Mouse (Mus musculus) myocyte (in vitro differentiated cells): ENCODE data around the gene Itgam. TPM values are rescaled to one million over a fixed set of nuclear protein-coding genes. Genes with fewer than 3 reads are reported as not detected.

Source experiments
- H3K27me3 ChIP-seq: one replicate; pipeline ENCODE4 v1.6.1; 2011; ENCODE audit not compliant: control insufficient read depth, insufficient read depth, insufficient read length
- H3K36me3 ChIP-seq: one replicate; pipeline ENCODE4 v1.6.1; 2011; ENCODE audit not compliant: control insufficient read depth, insufficient read depth
- H3K4me2 ChIP-seq: one replicate; pipeline ENCODE4 v1.6.1; 2011; ENCODE audit warnings: low read depth, control low read depth
- H3K4me3 ChIP-seq: one replicate; pipeline ENCODE4 v1.5.1; 2011; ENCODE audit warnings: mild to moderate bottlenecking, control low read depth, moderate library complexity
- H3K79me2 ChIP-seq: one replicate; pipeline ENCODE4 v1.6.1; 2011; ENCODE audit not compliant: control insufficient read depth, insufficient read depth
- H3ac ChIP-seq: one replicate; pipeline ENCODE4 v1.6.1; 2011; ENCODE audit not compliant: control insufficient read depth, insufficient read length
- CEBPB ChIP-seq: IDR thresholded peaks from 2 replicates; pipeline ENCODE4 v1.6.1; 2011; ENCODE audit warnings: mild to moderate bottlenecking, moderate library complexity; ENCODE audit not compliant: poor library complexity, insufficient read depth, severe bottlenecking
- E2F4 ChIP-seq: IDR thresholded peaks from one replicate; pipeline ENCODE4 v1.6.1; 2011; ENCODE audit warnings: mild to moderate bottlenecking, control low read depth, moderate library complexity; ENCODE audit not compliant: insufficient read depth
- MAX ChIP-seq: IDR thresholded peaks from one replicate; pipeline ENCODE4 v1.6.1; 2011; ENCODE audit warnings: low read depth, mild to moderate bottlenecking, control low read depth
- MYOD1 ChIP-seq, 3 experiments: IDR thresholded peaks; one replicate each; pipeline ENCODE4 v1.6.1; 2011; ENCODE audit warnings: control low read depth in 2 of 3, low read depth in 2 of 3, mild to moderate bottlenecking in 2 of 3, moderate library complexity in 1 of 3; ENCODE audit not compliant: insufficient read length in 2 of 3, control insufficient read depth in 1 of 3
- MYOG ChIP-seq, 3 experiments: IDR thresholded peaks; one replicate each; pipeline ENCODE4 v1.6.1; 2011; ENCODE audit warnings: control low read depth in 2 of 3, low read depth in 2 of 3, mild to moderate bottlenecking in 2 of 3; ENCODE audit not compliant: insufficient read length in 2 of 3, control insufficient read depth in 1 of 3, insufficient read depth in 1 of 3
- POLR2A ChIP-seq: IDR thresholded peaks from one replicate; pipeline ENCODE4 v1.6.1; 2011; ENCODE audit warnings: low read depth, mild to moderate bottlenecking, control low read depth, moderate library complexity; ENCODE audit not compliant: insufficient read length
- POLR2AphosphoS2 ChIP-seq: IDR thresholded peaks from one replicate; pipeline ENCODE4 v1.6.1; 2011; ENCODE audit warnings: low read depth, control low read depth; ENCODE audit not compliant: insufficient read length
- REST ChIP-seq: IDR thresholded peaks from one replicate; pipeline ENCODE4 v1.6.1; 2011; ENCODE audit warnings: mild to moderate bottlenecking, control low read depth, moderate library complexity; ENCODE audit not compliant: insufficient read depth, insufficient read length
- SRF ChIP-seq: IDR thresholded peaks from one replicate; pipeline ENCODE4 v1.6.1; 2011; ENCODE audit warnings: low read depth; ENCODE audit not compliant: control insufficient read depth, insufficient read length
- TCF12 ChIP-seq: IDR thresholded peaks from one replicate; pipeline ENCODE4 v1.6.1; 2011; ENCODE audit warnings: mild to moderate bottlenecking, control low read depth; ENCODE audit not compliant: poor library complexity, insufficient read depth, severe bottlenecking
- TCF3 ChIP-seq: IDR thresholded peaks from one replicate; pipeline ENCODE4 v1.6.1; 2011; ENCODE audit warnings: low read depth, control low read depth; ENCODE audit not compliant: insufficient read length
- USF1 ChIP-seq: IDR thresholded peaks from one replicate; pipeline ENCODE4 v1.6.1; 2011; ENCODE audit warnings: low read depth, mild to moderate bottlenecking, control low read depth, moderate library complexity
- polyA plus RNA-seq: library from polyadenylated mRNA; unstranded; fragments of >200 nt; fragmentation: generic; extraction: Trizol; gene quantifications from one replicate; pipeline ENCODE4 v1.2.1, GENCODE M21; 2012; ENCODE audit warnings: missing spikeins

Itgam gene
- polyA plus RNA-seq, 1 experiment: 0.14 TPM

DNA sequence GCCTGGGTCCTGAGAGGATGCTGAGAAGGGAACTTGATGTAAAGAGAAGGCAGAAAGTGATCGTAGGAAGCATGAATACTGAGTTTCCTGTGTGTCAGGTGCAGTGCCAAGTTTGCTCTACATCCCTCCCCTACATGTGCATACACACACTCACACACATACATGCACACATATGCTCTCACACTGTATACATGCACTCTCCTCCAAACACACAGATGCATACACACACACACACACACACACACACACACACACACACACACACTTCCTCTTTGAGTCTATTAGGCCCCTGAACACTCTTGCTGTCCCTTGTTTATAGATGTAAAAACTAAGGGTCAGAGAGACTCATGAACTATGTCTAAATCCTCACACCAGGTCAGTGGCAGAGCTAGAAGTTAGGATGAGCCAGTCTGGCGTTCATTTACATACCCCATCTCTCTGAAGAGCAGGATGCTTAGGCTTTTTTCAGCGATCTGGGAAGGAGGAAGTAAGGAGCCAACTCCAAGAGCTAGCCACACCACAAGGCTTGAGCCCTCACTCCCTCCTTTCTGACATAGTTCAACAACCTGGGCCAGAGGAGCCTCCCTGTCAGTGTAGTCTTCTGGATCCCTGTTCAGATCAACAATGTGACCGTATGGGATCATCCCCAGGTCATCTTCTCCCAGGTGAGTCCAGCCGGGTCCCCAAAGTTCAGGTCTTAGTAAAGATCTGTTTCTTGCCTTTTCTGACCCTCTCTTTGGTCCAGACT, 52.9 kb downstream of the Itgam start:
- Histone ChIP-seq H3ac (no peak overlapping the region), H3K27me3 (peaks cover 48% of the 10 kb centered on the region), H3K79me2 (no peaks in the 10 kb centered on the region), H3K36me3 (no peaks in the 10 kb centered on the region), H3K4me2 (no peak overlapping the region), H3K4me3 (no peak overlapping the region)
- TF ChIP-seq MYOD1 (IDR thresholded peaks at IDR 0.05; ENCODE audit: control insufficient read depth in 1 of 3, insufficient read length in 2 of 3, low read depth in 2 of 3) (no peak), SRF (no peak), POLR2A (no peak)

DNA sequence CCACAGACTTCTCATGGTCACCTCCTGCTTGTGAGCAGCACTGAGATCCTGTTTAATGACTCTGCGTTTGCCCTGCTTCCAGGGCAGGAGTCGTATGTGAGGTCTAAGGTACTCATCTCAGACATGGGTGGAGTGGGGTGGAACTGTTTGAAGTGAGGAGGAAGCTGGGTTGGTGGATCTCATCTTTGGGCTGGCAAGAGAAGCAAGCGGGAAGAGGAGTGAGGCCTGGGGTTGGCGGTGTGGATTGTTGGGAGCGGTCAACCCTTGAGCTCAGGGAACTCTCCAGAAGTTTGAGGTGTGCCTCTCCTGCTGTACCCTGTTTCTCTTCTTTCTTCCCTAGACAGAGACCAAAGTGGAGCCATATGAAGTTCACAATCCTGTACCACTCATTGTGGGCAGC, 54.0 kb downstream of the Itgam start:
- Histone ChIP-seq H3K4me2 (no peak overlapping the region), H3ac (no peak overlapping the region), H3K4me3 (no peak overlapping the region), H3K36me3 (no peaks in the 10 kb centered on the region), H3K27me3 (peaks cover 42% of the 10 kb centered on the region), H3K79me2 (no peaks in the 10 kb centered on the region)
- no peak for TF ChIP-seq MAX
- no peak for TF ChIP-seq USF1
- TF ChIP-seq SRF: no peak
- no peak for TF ChIP-seq POLR2A
- TF ChIP-seq TCF3: no peak

DNA sequence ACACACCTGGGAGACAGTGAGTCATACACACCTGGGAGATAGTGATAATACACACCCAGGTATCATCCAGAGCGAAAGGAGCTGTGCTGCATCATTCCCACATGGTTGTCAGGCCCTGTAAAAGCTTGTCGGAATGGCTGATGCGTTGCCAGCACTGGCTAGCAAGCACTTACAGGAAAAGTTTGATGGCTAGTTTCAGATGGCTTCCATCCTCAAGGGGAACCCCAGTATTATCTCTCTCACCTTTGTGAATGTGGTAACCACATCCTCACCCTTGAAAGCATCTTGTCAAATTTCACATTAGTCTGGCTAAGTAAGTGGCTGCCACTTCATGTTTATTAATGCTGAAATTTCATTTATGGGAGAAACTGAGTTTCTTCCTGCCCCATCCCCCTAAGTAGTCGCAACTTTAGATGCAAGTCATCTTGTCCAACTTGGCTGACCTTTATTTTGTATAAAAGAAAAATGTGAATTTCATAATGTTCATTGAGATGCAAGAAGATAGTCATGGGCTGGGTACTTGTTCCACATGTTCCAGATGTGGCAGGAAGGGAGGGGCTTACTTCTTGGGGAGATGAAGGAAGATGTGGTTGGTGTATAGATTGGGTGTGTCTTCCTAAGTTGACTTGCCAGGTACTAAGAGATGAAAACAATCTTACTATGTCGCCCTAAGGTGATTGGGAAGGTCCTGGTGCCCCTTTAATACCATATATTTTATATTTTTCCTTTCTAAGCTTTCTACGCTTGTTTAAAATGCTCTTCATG, 57.5 kb downstream of the Itgam start:
- Histone ChIP-seq H3K4me2 (no peak overlapping the region), H3K27me3 (peaks cover 22% of the 10 kb centered on the region), H3K36me3 (no peaks in the 10 kb centered on the region), H3K4me3 (no peak overlapping the region), H3K79me2 (no peaks in the 10 kb centered on the region), H3ac (no peak overlapping the region)
- TF ChIP-seq TCF12 (no peak), MYOD1 (IDR thresholded peaks at IDR 0.05; ENCODE audit: control insufficient read depth in 1 of 3, insufficient read length in 2 of 3, low read depth in 2 of 3) (no peak), E2F4 (no peak), POLR2AphosphoS2 (no peak), MYOG (IDR thresholded peaks at IDR 0.05; ENCODE audit: control insufficient read depth in 1 of 3, insufficient read depth in 1 of 3, insufficient read length in 2 of 3, low read depth in 2 of 3) (no peak), SRF (no peak), POLR2A (no peak), MAX (no peak), TCF3 (no peak), CEBPB (no peak), REST (no peak), USF1 (no peak)

DNA sequence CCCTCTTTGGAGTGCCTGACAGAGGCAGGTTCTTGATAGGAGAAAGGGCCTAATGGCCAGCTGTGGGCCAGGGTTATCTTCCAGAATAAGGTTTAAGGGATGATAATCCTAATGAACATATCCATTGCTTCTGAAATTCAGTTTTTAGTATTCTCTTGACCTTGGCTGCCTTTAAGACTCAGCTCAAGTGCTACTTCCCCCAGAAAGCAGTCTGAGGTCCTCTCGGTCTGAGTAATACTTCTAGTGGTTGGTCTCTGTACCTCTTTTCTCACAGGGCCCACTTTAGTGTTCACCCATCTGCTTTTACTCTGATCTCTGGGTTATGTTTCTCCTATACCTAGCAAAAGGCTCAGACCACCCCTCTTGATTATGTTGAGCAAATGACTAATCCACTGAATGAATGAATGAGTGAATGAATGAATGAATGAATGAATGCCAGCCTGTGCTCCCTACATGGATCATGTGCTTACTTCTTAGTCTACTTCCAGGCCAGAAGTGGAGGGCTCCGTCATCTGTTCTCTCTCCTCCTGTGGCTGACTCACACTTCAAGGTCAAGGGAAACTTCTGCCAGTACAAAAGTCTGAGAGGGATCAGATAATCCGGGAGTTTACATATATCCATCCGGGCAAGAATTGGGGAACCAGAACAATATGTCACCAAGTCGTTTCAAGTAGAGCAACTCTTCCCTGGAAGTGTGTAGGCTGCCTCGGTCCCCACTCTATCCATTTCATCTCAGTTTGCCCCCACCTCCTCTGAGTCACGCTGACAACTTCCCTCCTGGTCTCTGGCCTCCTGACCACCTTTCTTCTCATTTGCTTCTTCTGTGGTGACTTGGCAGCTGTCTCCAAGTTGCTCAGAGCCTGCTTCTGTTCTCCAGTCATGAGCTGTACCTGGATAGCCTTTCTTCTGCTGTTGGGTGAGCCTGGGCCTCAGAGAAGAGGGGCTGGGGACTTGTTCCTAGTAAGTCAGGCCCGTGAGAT, 66.6 kb downstream of the Itgam start, which contains the start of gene Itgax:
Gene Itgax, plus strand, starts transcription at position 807 of the 980 bp plus-strand sequence.
- Histone ChIP-seq H3K4me3 (no peak within 1 kb of the TSS), H3K36me3 (no peaks in the 10 kb centered on the region), H3K4me2 (no peak within 1 kb of the TSS), H3K79me2 (no peaks in the 10 kb centered on the region), H3ac (no peak within 1 kb of the TSS), H3K27me3 (peaks cover 48% of the 10 kb centered on the region)
- TF ChIP-seq MAX (no peak), POLR2AphosphoS2 (no peak), MYOG (IDR thresholded peaks at IDR 0.05; ENCODE audit: control insufficient read depth in 1 of 3, insufficient read depth in 1 of 3, insufficient read length in 2 of 3, low read depth in 2 of 3) (no peak), REST (no peak), E2F4 (no peak), TCF3 (no peak), MYOD1 (IDR thresholded peaks at IDR 0.05; ENCODE audit: control insufficient read depth in 1 of 3, insufficient read length in 2 of 3, low read depth in 2 of 3) (no peak), POLR2A (no peak), TCF12 (no peak), SRF (no peak), USF1 (no peak), CEBPB (no peak)
